Mouse (Mus musculus) layer of hippocampus, adult 6 months (tissue): Measurements from ENCODE around the gene Ube2g2. TPM values are rescaled to one million over a fixed set of nuclear protein-coding genes. Genes with fewer than 3 reads are reported as not detected.

Experiments used
- long read RNA-seq, 2 experiments: library from polyadenylated mRNA; unstranded; transcript quantifications; one replicate each; pipeline ENCODE4 v2.0.0; 2019 to 2020
- microRNA-seq: library from miRNA; unstranded; fragments of <30 nt; microRNA quantifications from one replicate; pipeline ENCODE4 v1.2.0, GENCODE M21; 2020
- polyA plus RNA-seq: library from polyadenylated mRNA; unstranded; fragments of <200 nt; fragmentation: Nextera tagmentation; gene quantifications from 2 replicates; pipeline ENCODE4 v1.2.3, GENCODE M21; 2021

The Ube2g2 gene
- 64.6 and 69.3 TPM in 2 replicates for polyA plus RNA-seq
- long read RNA-seq, experiment 1, transcript Ube2g2-202 (4 exons, 404 nt): minor isoform, 5 of 143 reads
- long read RNA-seq, experiment 1, transcript Ube2g2-204 (6 exons, 2,031 nt): major isoform, 123 of 143 reads
- long read RNA-seq, experiment 1, partial matches to known transcripts: 8 of 143 reads
- long read RNA-seq, experiment 1, other reads (novel, unspliced or antisense): 4 of 143 reads
- long read RNA-seq, experiment 2, transcript Ube2g2-202 (4 exons, 404 nt): minor isoform, 13 of 721 reads
- long read RNA-seq, experiment 2, transcript Ube2g2-204 (6 exons, 2,031 nt): major isoform, 649 of 721 reads
- long read RNA-seq, experiment 2, partial matches to known transcripts: 2 of 721 reads
- long read RNA-seq, experiment 2, other reads (novel, unspliced or antisense): 52 of 721 reads

GRCm38 (mm10) chr10:77622055-77622988 is at the start of gene Ube2g2:
Gene Ube2g2, plus strand, starts transcription at chr10:77622275.

GRCm38 (mm10) chr10:77581408-77582284 is 40.4 kb upstream of the Ube2g2 start, which contains the start of gene Pttg1ip:
Gene Pttg1ip, plus strand, starts transcription at chr10:77581720.

GRCm38 (mm10) chr10:77605908-77606826 is 15.9 kb upstream of the Ube2g2 start, which contains the start of the genes Sumo3 and Gm49325:
Gene Sumo3, plus strand, starts transcription at chr10:77606097.
Gene Gm49325, plus strand, starts transcription at chr10:77606197.

GRCm38 (mm10) chr10:77685895-77686664 is 64.0 kb downstream of the Ube2g2 start, which contains the start of gene Tspear:
Gene Tspear, plus strand, starts transcription at chr10:77686569.

GRCm38 (mm10) chr10:77690356-77690807 is 68.3 kb downstream of the Ube2g2 start, which contains the start of gene Gm19402:
Gene Gm19402, minus strand, starts transcription at chr10:77690757.

Small RNAs within 50 kb of the gene (microRNA-seq; reads per million reads assigned to microRNA genes)
- 37.8 reads per million, percentile 48 among the genes with 10 or more reads in this experiment for gene Mir1930

Other genes starting within 250 kb of the Ube2g2 start
- 14.5 and 15.0 TPM in 2 replicates for gene Adarb1, start 204.0 kb upstream of the Ube2g2 start, polyA plus RNA-seq
- 26.3 and 30.1 TPM in 2 replicates for gene Fam207a, start 106.5 kb upstream of the Ube2g2 start, polyA plus RNA-seq
- gene Itgb2, start 92.0 kb upstream of the Ube2g2 start, polyA plus RNA-seq: 6.9 and 7.4 TPM in 2 replicates
- 78.1 and 78.4 TPM in 2 replicates for gene Pttg1ip, start 40.6 kb upstream of the Ube2g2 start, polyA plus RNA-seq
- gene Sumo3, start 16.2 kb upstream of the Ube2g2 start, polyA plus RNA-seq: 138 and 169 TPM in 2 replicates
- 2.2 and 4.3 TPM in 2 replicates for gene Gm49325, start 16.1 kb upstream of the Ube2g2 start, polyA plus RNA-seq
- gene Tspear, start 64.3 kb downstream of the Ube2g2 start, polyA plus RNA-seq: 0.09 and 0.26 TPM in 2 replicates
- gene Gm19402, start 68.5 kb downstream of the Ube2g2 start, polyA plus RNA-seq: not detected in 2 replicates
- not detected in 2 replicates for gene Gm9508, start 75.0 kb downstream of the Ube2g2 start, polyA plus RNA-seq
- gene Gm10272, start 84.4 kb downstream of the Ube2g2 start, polyA plus RNA-seq: not detected in 2 replicates
- gene Gm10024, start 89.2 kb downstream of the Ube2g2 start, polyA plus RNA-seq: not detected in 2 replicates
- gene Gm10142, start 93.5 kb downstream of the Ube2g2 start, polyA plus RNA-seq: not detected in 2 replicates
- not detected in 2 replicates for gene Krtap12-1, start 98.3 kb downstream of the Ube2g2 start, polyA plus RNA-seq
- not detected in 2 replicates for gene Gm10100, start 104.2 kb downstream of the Ube2g2 start, polyA plus RNA-seq
- gene Gm18596, start 120.4 kb downstream of the Ube2g2 start, polyA plus RNA-seq: not detected in 2 replicates
- not detected in 2 replicates for gene Gm9736, start 129.1 kb downstream of the Ube2g2 start, polyA plus RNA-seq
- not detected in 2 replicates for gene Gm3233, start 137.4 kb downstream of the Ube2g2 start, polyA plus RNA-seq
- not detected in 2 replicates for gene Gm3238, start 149.1 kb downstream of the Ube2g2 start, polyA plus RNA-seq
- gene Gm7138, start 154.7 kb downstream of the Ube2g2 start, polyA plus RNA-seq: not detected in 2 replicates
- not detected in 2 replicates for gene Gm3250, start 160.3 kb downstream of the Ube2g2 start, polyA plus RNA-seq
- gene Gm7137, start 165.9 kb downstream of the Ube2g2 start, polyA plus RNA-seq: not detected in 2 replicates
- gene Gm9639, start 172.8 kb downstream of the Ube2g2 start, polyA plus RNA-seq: not detected in 2 replicates
- not detected in 2 replicates for gene Gm19668, start 176.9 kb downstream of the Ube2g2 start, polyA plus RNA-seq
- not detected in 2 replicates for gene Gm9507, start 189.6 kb downstream of the Ube2g2 start, polyA plus RNA-seq
- not detected in 2 replicates for gene Gm2696, start 192.4 kb downstream of the Ube2g2 start, polyA plus RNA-seq
- gene Krtap10-4, start 204.8 kb downstream of the Ube2g2 start, polyA plus RNA-seq: not detected in 2 replicates
- not detected in 2 replicates for gene Krtap10-10, start 213.7 kb downstream of the Ube2g2 start, polyA plus RNA-seq
- gene Gm36176, start 224.5 kb downstream of the Ube2g2 start, polyA plus RNA-seq: not detected in 2 replicates
- gene Gm10318, start 230.6 kb downstream of the Ube2g2 start, polyA plus RNA-seq: not detected in 2 replicates
- not detected in 2 replicates for gene Gm3285, start 239.7 kb downstream of the Ube2g2 start, polyA plus RNA-seq